Mouse (Mus musculus) E14TG2a.4 (cell line): ENCODE measurements at regions not wholly inside any gene's neighbourhood (a gene's known extent, or its start where the extent isn't known, plus 50 kb on each side); places are given as distances from the start of the nearest gene placed in this dataset.

Source experiments
- H3K27me3 ChIP-seq: 2 replicates; pipeline ENCODE4 v1.6.1; 2014; ENCODE audit warnings: low read length, control low read depth; ENCODE audit not compliant: insufficient read depth
- H3K36me3 ChIP-seq: 2 replicates; pipeline ENCODE4 v1.6.1; 2014; ENCODE audit warnings: low read length, control low read depth; ENCODE audit not compliant: insufficient read depth
- H3K4me1 ChIP-seq: replicated peaks from 2 replicates; pipeline ENCODE4 v1.6.1; 2014; ENCODE audit warnings: low read depth, low read length, control low read depth
- H3K4me3 ChIP-seq: replicated peaks from 2 replicates; pipeline ENCODE4 v1.5.1; 2014; ENCODE audit warnings: mild to moderate bottlenecking, low read length
- H3K9me3 ChIP-seq: 2 replicates; pipeline ENCODE4 v1.6.1; 2014; ENCODE audit warnings: low read length, control low read depth
- CTCF ChIP-seq: conservative IDR thresholded peaks from 2 replicates; pipeline ENCODE4 v1.5.1; 2014; ENCODE audit warnings: low read length
- NANOG ChIP-seq: IDR thresholded peaks from 2 replicates; pipeline ENCODE4 v1.6.1; 2014; ENCODE audit warnings: borderline replicate concordance, low read length, mixed read lengths
- POU5F1 ChIP-seq: IDR thresholded peaks from 2 replicates; pipeline ENCODE4 v1.6.1; 2014; ENCODE audit warnings: low read length, borderline replicate concordance

DNA sequence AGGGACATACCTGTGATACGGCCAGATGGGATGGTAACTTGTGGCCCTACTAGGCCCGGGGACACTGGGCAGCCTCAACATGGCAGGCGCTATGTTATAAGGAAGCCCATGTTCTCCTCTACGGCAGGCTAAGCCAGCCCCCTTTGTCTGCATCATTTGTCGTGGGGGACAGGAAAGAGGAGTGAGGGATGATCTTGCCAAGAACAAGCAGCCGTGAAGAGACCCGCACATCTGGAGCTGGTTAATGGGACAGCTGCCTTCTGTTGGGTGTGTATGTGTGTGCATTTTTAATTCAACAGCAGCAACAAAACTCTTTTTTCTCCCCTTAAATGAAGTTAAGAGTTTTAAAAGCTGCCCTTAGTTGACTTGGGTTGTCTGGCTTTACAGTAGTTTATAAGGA, 106.4 kb upstream of the Gm14444 start:
- H3K4me1 ChIP-seq: peaks cover 13% of the 10 kb centered on the region
- no peak for TF ChIP-seq NANOG
- no peak for TF ChIP-seq POU5F1
- no peak for TF ChIP-seq CTCF

DNA sequence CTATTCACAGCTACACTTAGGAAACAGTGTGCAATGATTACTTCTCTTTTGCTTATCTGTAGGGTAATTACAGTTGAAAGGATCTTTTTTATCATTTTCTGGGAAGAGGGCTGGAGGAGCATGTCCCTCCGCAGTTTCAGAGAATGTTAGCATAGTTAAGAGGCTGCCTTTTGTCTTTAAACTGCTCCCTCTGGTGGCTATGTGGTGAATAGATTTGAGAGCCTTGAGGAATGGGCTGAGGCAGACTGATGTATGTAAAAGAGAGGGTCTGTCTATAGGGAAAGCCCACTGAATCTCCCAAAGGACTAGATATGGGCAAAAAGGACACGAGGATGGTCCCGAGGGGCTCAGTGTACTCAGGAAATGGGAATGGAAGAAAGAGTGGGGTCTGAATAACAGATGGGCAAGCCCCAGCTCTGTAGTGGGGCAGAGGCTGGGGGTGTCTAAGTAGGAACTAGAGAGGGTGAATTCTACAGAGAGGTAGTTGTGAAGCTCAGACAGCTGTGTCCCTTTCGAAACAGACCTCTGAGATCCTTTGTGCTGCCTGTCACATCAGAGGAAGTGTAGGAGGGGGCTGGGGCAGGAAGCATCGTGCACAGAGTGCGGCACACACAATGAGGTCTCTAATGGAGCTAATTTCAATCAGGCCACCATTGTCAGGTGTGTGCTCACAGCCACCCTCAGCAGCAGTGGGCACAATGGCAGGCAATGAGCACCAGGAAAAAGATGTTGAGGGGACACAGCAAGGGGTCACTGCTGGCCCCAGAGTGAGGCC, 104.0 kb upstream of the Gm14444 start:
- no peaks in the 10 kb centered on the region for H3K36me3 ChIP-seq
- H3K27me3 ChIP-seq: peaks cover 26% of the 10 kb centered on the region; the same call in 1 of the 2 replicates
- TF ChIP-seq POU5F1 (no peak), CTCF (peak; percentile 83)
- H3K4me1 ChIP-seq: peaks cover 13% of the 10 kb centered on the region
- no peak overlapping the region for H3K4me3 ChIP-seq
- no peaks in the 10 kb centered on the region for H3K9me3 ChIP-seq

More for the DNA sequence above, 106.4 kb upstream of the Gm14444 start:
- H3K4me3 ChIP-seq: no peak overlapping the region
- peaks cover 25% of the 10 kb centered on the region for H3K27me3 ChIP-seq
- no peaks in the 10 kb centered on the region for H3K9me3 ChIP-seq
- no peaks in the 10 kb centered on the region for H3K36me3 ChIP-seq

DNA sequence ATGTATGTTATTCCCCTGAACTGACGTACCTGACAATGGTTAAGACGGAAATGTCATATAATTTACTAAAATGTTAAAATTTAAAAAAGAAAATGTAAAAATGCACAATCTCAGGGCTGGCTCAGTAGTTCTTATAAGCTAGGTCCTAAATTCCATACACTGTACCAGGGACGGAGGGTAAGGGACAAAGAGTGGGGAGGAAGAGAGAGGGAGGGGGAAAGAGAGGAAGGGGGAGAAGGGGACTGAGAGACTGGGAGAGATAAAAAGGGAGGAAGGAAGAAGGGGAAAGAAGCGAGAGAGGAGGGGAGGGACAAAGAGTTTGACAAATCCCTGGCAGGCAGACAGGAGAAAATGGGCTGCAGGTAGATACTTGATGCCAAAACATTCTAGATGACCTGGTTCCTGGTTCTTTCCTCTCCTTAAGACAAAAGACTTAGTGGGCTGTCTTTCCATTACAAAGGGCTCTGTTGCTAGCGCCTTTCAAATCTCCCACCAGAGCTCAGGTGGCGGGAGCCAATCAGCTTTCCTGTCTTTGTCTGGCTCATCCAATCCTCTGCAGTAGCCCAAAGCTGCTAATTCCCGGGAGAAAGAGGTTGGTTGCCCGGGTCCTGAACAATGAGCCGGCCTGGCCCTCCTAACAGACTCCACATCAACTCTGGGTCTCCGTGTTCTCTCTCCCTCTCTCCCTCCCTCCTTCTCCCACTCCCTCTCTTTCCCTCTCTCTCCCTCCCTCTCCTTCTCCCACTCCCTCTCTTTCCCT, 92.7 kb upstream of the Gm14444 start:
- no peak for TF ChIP-seq POU5F1
- TF ChIP-seq CTCF: no peak
- TF ChIP-seq NANOG: no peak
- Histone ChIP-seq H3K4me3 (peak overlapping the region; percentile 35), H3K9me3 (no peaks in the 10 kb centered on the region), H3K27me3 (no peaks in the 10 kb centered on the region), H3K4me1 (peaks cover 70% of the 10 kb centered on the region), H3K36me3 (no peaks in the 10 kb centered on the region)

DNA sequence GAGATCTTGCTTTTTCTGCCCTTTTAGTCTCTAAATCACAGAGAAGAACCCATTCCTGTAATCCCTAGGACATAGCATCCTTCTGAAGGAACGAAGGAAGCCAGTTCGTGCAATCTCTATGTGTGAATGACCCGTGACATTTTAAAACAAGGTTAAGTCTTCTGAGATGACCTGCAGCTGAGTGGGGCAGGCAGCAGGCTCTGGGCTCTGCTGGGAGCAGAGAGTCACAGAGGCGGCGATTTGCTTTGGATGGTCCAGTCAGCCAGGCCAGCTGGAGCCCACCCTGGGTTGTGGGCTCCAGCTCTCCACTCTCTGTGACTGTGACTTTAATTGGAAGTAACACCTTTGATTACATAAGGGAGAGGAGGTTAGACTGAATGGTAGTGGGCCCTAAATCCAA, 92.1 kb upstream of the Gm14444 start:
- peaks cover 70% of the 10 kb centered on the region for H3K4me1 ChIP-seq
- no peaks in the 10 kb centered on the region for H3K36me3 ChIP-seq
- 0 out of 2 replicates have a peak overlapping the region, but pooled peaks have one; percentile 43 for H3K4me3 ChIP-seq
- H3K9me3 ChIP-seq: no peaks in the 10 kb centered on the region
- no peaks in the 10 kb centered on the region for H3K27me3 ChIP-seq
- TF ChIP-seq CTCF (no peak), NANOG (no peak), POU5F1 (no peak)

DNA sequence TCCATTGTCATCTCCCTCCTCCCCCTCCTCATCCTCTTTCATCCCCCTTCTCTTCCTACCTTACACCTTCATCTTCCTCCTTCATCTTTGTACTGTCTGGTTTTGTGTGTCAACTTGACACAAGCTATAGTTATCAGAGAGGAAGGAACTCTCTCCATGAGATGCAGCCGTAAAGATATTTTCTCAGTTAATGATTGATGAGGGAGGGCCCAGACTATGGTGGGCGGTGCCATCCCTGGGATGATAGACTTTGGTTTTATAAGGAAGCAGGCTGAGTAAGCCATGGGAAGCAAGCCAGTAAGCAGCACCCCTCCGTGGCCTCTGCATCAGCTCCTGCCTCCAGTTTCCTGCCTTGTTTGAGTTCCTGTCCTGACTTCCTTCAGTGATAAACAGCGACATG, 87.8 kb upstream of the Gm14444 start:
- no peaks in the 10 kb centered on the region for H3K9me3 ChIP-seq
- no peaks in the 10 kb centered on the region for H3K36me3 ChIP-seq
- H3K4me3 ChIP-seq: no peak overlapping the region
- peaks cover 40% of the 10 kb centered on the region for H3K4me1 ChIP-seq
- TF ChIP-seq POU5F1 (no peak), CTCF (no peak), NANOG (no peak)
- H3K27me3 ChIP-seq: no peaks in the 10 kb centered on the region

DNA sequence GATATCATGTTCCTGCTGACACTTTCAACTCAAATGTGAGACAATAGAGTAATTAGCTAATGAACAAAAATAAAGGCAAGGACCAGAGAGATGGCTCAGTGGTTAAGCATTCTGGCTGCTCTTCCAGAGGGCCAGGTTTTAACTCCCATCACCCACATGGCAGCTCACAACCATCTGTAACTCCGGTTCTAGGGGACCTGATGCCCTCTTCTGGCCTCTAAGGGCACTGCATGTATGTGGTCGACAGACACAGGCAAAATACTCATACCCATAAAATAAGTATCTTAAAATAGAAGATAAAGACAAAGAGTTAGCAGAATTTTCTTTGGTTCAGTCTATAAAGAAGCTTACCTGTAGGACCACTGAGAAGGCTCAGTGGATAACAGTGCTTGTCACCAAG, 80.3 kb upstream of the Gm14444 start:
- TF ChIP-seq NANOG (no peak), POU5F1 (no peak), CTCF (peak; percentile 77)
- Histone ChIP-seq H3K4me3 (no peak overlapping the region), H3K36me3 (no peaks in the 10 kb centered on the region), H3K27me3 (no peaks in the 10 kb centered on the region; the same call in 1 of the 2 replicates), H3K4me1 (peaks cover 13% of the 10 kb centered on the region), H3K9me3 (no peaks in the 10 kb centered on the region)

DNA sequence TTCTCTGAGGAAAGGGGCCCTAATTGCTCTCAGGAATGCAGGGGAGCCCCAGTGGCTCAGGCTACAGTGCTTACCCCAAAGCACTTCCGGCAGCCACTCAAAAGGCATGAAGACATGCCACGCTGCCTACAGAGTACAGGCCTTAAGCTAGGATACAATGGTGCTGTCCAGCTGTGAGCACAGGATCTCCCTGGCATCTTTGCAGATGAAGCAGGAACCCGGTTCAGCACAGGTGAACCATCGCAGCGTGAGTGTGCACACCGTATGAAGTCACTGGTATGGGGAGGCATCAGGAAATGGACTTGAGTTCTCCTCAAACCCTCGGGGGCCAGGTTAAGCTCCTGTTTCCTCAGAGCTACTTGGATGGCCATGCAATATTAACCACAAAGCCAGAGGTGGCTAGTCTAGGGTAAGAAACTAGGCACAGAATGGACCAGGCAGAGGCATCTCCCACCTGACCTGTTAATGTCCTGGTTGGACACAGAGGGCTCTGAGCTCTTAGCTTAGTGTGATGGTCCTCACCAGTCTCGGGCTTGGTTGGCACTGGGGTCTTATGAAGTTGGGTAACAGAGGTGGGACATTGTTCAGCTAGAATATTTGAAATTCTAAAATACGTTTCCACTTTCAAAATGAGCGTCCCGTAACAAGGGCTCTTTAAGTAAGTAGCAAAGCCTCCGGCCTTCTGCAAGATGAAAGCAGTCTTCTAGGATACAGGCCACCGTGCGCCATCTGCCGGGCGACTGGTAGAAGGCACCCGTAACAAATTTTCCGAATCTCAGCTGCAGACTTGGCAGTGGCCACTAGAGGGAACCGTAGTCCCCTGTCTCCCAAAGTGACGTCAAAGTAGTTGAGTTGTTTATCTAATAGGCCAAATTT, 77.7 kb upstream of the Gm14444 start:
- Histone ChIP-seq H3K4me1 (peaks cover 13% of the 10 kb centered on the region), H3K4me3 (no peak overlapping the region; the same call in 1 of the 2 replicates), H3K27me3 (peaks cover 1% of the 10 kb centered on the region; the same call in 1 of the 2 replicates), H3K9me3 (no peaks in the 10 kb centered on the region), H3K36me3 (no peaks in the 10 kb centered on the region)
- TF ChIP-seq CTCF (peak; percentile 98), NANOG (no peak)

DNA sequence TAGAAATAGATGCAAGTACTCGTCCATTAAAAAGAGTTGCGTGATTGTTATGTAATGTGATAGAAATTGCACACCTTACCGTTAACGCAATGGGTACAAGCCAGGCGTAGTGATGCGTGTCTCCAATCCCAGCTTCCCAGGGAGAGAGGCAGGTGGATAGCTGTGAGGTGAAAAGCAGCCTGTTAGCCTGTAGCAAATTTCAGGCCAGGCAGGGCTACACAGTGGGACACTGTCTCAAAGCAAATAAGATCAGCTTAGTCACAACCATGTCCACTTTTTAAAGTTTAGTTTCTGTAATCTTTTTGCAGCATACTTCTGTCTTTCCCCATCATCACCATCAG, 77.1 kb upstream of the Gm14444 start:
- Histone ChIP-seq H3K27me3 (peaks cover 3% of the 10 kb centered on the region; the same call in 1 of the 2 replicates), H3K36me3 (no peaks in the 10 kb centered on the region), H3K4me3 (no peak overlapping the region), H3K9me3 (no peaks in the 10 kb centered on the region), H3K4me1 (peaks cover 13% of the 10 kb centered on the region)
- TF ChIP-seq NANOG (no peak), CTCF (no peak), POU5F1 (no peak)
